Mouse (Mus musculus) MEL (cell line): ENCODE measurements around the gene Slco6d1. TPM values are rescaled to one million over a fixed set of nuclear protein-coding genes. Genes with fewer than 3 reads are reported as not detected.
"Not testable (repeated sequence)": the region's sequence is repeated elsewhere in the genome, so short reads cannot be mapped to it uniquely, and the experiment has no call there.

Experiments
- DNase-seq: peaks from one replicate; pipeline ENCODE4 v3.0.0; 2011; ENCODE audit warnings: low read depth, low spot score
- H3K27ac ChIP-seq: 2 replicates; pipeline ENCODE4 v1.5.1; 2012; ENCODE audit warnings: low read depth, mild to moderate bottlenecking, control low read depth, low read length, moderate library complexity; ENCODE audit not compliant: control insufficient read depth
- H3K27me3 ChIP-seq, 2 experiments: fragments of 150-350 bp in 1 of 2; sonication (generic) in 1 of 2; 2 replicates each; pipeline ENCODE4 v1.6.1; 2012; ENCODE audit warnings: low read length in 2 of 2, mild to moderate bottlenecking in 2 of 2, improper control_type of control experiment in 1 of 2, moderate library complexity in 1 of 2; ENCODE audit not compliant: insufficient read depth in 2 of 2, control insufficient read depth in 1 of 2
- H3K36me3 ChIP-seq, 2 experiments: 2 replicates each; pipeline ENCODE4 v1.6.1; 2012 to 2014; ENCODE audit warnings: low read length in 2 of 2, improper control_type of control experiment in 1 of 2, inconsistent platforms in 1 of 2, mild to moderate bottlenecking in 1 of 2; ENCODE audit not compliant: insufficient read depth in 2 of 2, control insufficient read depth in 1 of 2
- H3K4me1 ChIP-seq, 2 experiments: fragments of 150-350 bp in 1 of 2; sonication (generic) in 1 of 2; 2 replicates each; pipeline ENCODE4 v1.6.1; 2012; ENCODE audit warnings: low read length in 2 of 2, improper control_type of control experiment in 1 of 2, mild to moderate bottlenecking in 1 of 2; ENCODE audit not compliant: insufficient read depth in 2 of 2, control insufficient read depth in 1 of 2
- H3K4me3 ChIP-seq, 2 experiments: fragments of 150-350 bp in 1 of 2; sonication (generic) in 1 of 2; 2 replicates each; pipeline ENCODE4 v1.5.1; 2012; ENCODE audit warnings: low read depth in 2 of 2, low read length in 2 of 2, mild to moderate bottlenecking in 2 of 2, moderate library complexity in 2 of 2, control low read depth in 1 of 2, improper control_type of control experiment in 1 of 2; ENCODE audit not compliant: control insufficient read depth in 1 of 2, insufficient read depth in 1 of 2
- H3K79me2 ChIP-seq: 2 replicates; pipeline ENCODE4 v1.6.1; 2012; ENCODE audit warnings: mild to moderate bottlenecking, low read length, moderate library complexity; ENCODE audit not compliant: control insufficient read depth, poor library complexity, insufficient read depth
- H3K9ac ChIP-seq: 2 replicates; pipeline ENCODE4 v1.6.1; 2012; ENCODE audit warnings: low read depth, mild to moderate bottlenecking, control low read depth, low read length, moderate library complexity; ENCODE audit not compliant: control insufficient read depth, poor library complexity, severe bottlenecking
- H3K9me3 ChIP-seq: fragments of 150-350 bp; sonication (generic); replicated peaks from 2 replicates; pipeline ENCODE4 v1.6.1; 2012; ENCODE audit warnings: mild to moderate bottlenecking, low read length, improper control_type of control experiment, moderate library complexity; ENCODE audit not compliant: insufficient read depth
- BHLHE40 ChIP-seq: IDR thresholded peaks from 2 replicates; pipeline ENCODE4 v1.6.1; 2012; ENCODE audit warnings: low read depth, mild to moderate bottlenecking, inconsistent platforms, low read length, improper control_type of control experiment, borderline replicate concordance
- JUND ChIP-seq: IDR thresholded peaks from 2 replicates; pipeline ENCODE4 v1.6.1; 2011; ENCODE audit warnings: low read depth, mild to moderate bottlenecking, improper control_type of control experiment, low read length
- KAT2A ChIP-seq: conservative IDR thresholded peaks from 2 replicates; pipeline ENCODE4 v1.6.1; 2012; ENCODE audit warnings: low read depth, low read length, improper control_type of control experiment, inconsistent platforms
- MAFK ChIP-seq: IDR thresholded peaks from 2 replicates; pipeline ENCODE4 v1.6.1; 2011; ENCODE audit warnings: low read depth, mild to moderate bottlenecking, low read length, improper control_type of control experiment, borderline replicate concordance
- NELFE ChIP-seq: IDR thresholded peaks from 2 replicates; pipeline ENCODE4 v1.6.1; 2011; ENCODE audit warnings: low read depth, low read length, improper control_type of control experiment
- NRF1 ChIP-seq: IDR thresholded peaks from 2 replicates; pipeline ENCODE4 v1.6.1; 2014; ENCODE audit warnings: low read depth, mild to moderate bottlenecking, inconsistent platforms, low read length, improper control_type of control experiment, moderate library complexity; ENCODE audit not compliant: poor library complexity, insufficient read depth, severe bottlenecking
- POLR2AphosphoS5 ChIP-seq: IDR thresholded peaks from 2 replicates; pipeline ENCODE4 v1.6.1; 2012; ENCODE audit warnings: low read depth, borderline replicate concordance, mild to moderate bottlenecking, inconsistent platforms, low read length, moderate library complexity, mixed read lengths
- RCOR1 ChIP-seq: IDR thresholded peaks from 2 replicates; pipeline ENCODE4 v1.6.1; 2012; ENCODE audit warnings: low read depth, mild to moderate bottlenecking, inconsistent platforms, low read length, improper control_type of control experiment
- SMC3 ChIP-seq: IDR thresholded peaks from 2 replicates; pipeline ENCODE4 v1.6.1; 2011; ENCODE audit warnings: low read depth, low read length, improper control_type of control experiment
- USF1 ChIP-seq: IDR thresholded peaks from 2 replicates; pipeline ENCODE4 v1.6.1; 2014; ENCODE audit warnings: low read depth, mild to moderate bottlenecking, inconsistent platforms, low read length, improper control_type of control experiment, moderate library complexity
- ZC3H11A ChIP-seq: IDR thresholded peaks from 2 replicates; pipeline ENCODE4 v1.6.1; 2012; ENCODE audit warnings: low read depth, mild to moderate bottlenecking, inconsistent platforms, low read length, improper control_type of control experiment
- polyA plus RNA-seq, 2 experiments: library from polyadenylated mRNA; stranded (reverse) in 1 of 2; unstranded in 1 of 2; fragments of >175 nt in 1 of 2; fragments of >200 nt in 1 of 2; gene quantifications; 2 replicates each; pipeline versions ENCODE4 v1.2.1 to v1.2.4; 2012; ENCODE audit warnings: low replicate concordance in 2 of 2, low read depth in 1 of 2; ENCODE audit not compliant: insufficient read length in 2 of 2, insufficient read depth in 1 of 2, missing spikeins in 1 of 2
- total RNA-seq: library from RNA; depleted of rRNA; stranded (reverse); fragments of 300-350 nt; gene quantifications from 2 replicates; pipeline ENCODE4 v1.2.3, GENCODE M21; 2012

The Slco6d1 gene
- total and polyA plus RNA-seq, 3 experiments: not detected

DNA sequence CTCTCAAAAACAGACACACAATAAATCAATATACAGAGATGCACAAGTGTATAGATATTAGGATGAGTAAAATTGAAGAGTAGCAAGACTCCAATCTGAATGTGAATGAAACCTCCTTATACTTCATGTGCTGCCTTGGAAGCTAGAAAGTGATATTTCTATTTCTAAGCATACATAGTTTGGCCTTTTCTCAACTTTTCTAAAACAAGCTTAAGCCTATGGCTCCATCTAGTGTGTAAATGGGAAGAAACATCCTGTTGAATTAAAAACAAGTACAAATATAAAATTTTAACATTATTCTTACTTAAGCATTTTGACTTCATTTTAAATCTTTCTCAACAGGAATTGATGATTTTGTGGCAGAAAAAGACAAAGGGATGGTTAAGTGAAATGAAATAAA is 28.9 kb upstream of the Slco6d1 start (continued):
- TF ChIP-seq JUND: no peak
- TF ChIP-seq NRF1: no peak
- no peak for TF ChIP-seq MAFK
- peak; percentile 52 for TF ChIP-seq SMC3

DNA sequence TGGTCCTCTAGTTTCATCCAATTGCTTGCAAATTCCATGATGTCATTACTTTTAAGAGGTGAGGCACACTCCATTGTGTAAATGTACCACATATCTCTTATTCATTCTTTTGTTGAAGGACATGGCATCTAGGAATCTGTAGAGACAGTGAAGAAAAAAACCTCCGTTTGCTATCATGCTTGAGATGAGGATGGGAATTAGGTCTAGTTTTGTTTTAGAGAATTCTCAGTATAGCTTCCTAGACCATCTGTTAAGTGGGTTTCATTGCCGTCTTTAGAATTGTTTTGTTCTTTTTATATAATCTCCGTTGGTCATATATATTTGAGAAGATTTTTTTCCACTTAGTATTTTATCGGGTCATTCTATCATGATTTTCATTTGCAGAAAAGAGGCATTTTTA is 27.0 kb downstream of the Slco6d1 start:
- Histone ChIP-seq H3K36me3 (no peaks in the 10 kb centered on the region), H3K79me2 (no peaks in the 10 kb centered on the region), H3K4me1 (no peaks in the 10 kb centered on the region), H3K27me3 (no peaks in the 10 kb centered on the region), H3K9ac (no peak overlapping the region), H3K9me3 (no peaks in the 10 kb centered on the region), H3K27ac (no peak overlapping the region), H3K4me3 (no peak overlapping the region)
- TF ChIP-seq USF1: no peak
- TF ChIP-seq ZC3H11A: no peak
- TF ChIP-seq BHLHE40: no peak
- TF ChIP-seq POLR2AphosphoS5: no peak
- TF ChIP-seq NELFE: no peak
- no peak for TF ChIP-seq RCOR1
- TF ChIP-seq KAT2A: no peak
- DNase-seq: no peak

GRCm38 (mm10) chr1:98459224-98459623 is 38.3 kb downstream of the Slco6d1 start:
- not testable (repeated sequence) for H3K36me3 ChIP-seq, DNase-seq, H3K27ac ChIP-seq, H3K9ac ChIP-seq, H3K79me2 ChIP-seq, H3K27me3 ChIP-seq, H3K4me1 ChIP-seq, H3K9me3 ChIP-seq, H3K4me3 ChIP-seq

DNA sequence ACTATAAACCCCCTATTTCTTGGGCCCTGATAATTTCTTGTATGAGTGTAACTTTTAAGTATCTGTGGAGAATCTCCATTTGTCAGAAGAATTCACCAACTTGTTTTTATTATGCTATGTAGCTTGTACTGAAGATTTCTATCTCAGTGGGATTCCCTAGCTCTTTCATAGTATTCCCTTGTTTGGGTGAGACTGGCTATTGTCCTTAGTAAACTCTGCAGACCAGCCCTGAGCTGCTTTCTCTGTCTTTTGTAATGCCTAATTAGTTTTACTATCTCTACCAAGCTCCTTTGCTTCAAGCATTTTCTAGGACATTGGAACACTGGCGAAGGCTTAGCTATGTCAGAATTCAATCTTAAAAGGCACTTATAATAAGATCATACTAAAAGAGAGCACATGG is 55.5 kb downstream of the Slco6d1 start:
- H3K4me3 ChIP-seq, H3K4me1 ChIP-seq, H3K9ac ChIP-seq, H3K27me3 ChIP-seq, H3K36me3 ChIP-seq, H3K79me2 ChIP-seq, H3K9me3 ChIP-seq, H3K27ac ChIP-seq, DNase-seq: not testable (repeated sequence)
